Mouse (Mus musculus): Measurements from ENCODE around the gene Gpam. TPM values are rescaled to one million over a fixed set of nuclear protein-coding genes. Genes with fewer than 3 reads are reported as not detected.

The Gpam gene
- polyA plus RNA-seq (2015; fragmentation: Nextera tagmentation; extraction: Ambion mirVana): 5.6 and 6.9 TPM in 2 replicates

DNA sequence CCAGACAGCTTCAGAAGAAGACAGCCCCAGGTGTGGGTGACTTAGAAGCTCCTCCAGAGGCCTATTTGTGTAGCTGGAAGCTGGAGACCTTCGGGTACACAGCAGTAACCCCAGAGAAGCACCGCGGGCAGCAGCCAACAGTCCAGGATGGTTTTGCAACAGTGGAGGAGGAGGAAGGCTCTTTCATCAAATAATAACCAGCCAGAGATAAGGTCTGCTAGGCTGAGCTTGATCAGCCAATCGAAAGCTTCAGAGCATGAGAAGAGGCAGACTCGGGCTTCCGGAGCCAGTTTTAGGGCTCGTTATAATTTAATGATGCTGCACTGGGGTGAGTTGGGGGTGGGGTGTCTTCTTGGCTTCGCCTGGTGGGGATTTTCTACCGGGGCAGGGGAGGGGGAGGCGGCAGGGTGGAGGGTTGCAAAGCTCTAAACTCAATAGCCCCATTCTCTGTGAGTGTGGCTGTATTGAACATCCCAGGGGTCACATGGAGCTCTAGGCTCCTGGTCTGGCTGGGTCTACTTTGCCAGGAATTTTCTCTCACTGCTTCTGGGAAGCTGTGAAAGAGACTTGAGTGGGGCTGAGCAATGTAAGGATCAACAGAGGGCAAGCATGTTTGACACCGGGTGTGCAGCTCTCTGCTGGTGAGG lies at the start of gene Gpam:
Gene Gpam, minus strand, starts transcription at position 167 of the 647 bp plus-strand sequence.

Other genes with a start within 250 kb of the Gpam start
- not detected in 2 replicates for gene Tectb, start 53.5 kb upstream of the Gpam start, polyA plus RNA-seq (2015; fragmentation: Nextera tagmentation; extraction: Ambion mirVana)
- gene Gucy2g, start 114.0 kb upstream of the Gpam start, polyA plus RNA-seq (2015; fragmentation: Nextera tagmentation; extraction: Ambion mirVana): 0.10 and 0.11 TPM in 2 replicates
- gene Acsl5, start 124.7 kb upstream of the Gpam start, polyA plus RNA-seq (2015; fragmentation: Nextera tagmentation; extraction: Ambion mirVana): 161 and 166 TPM in 2 replicates
- gene Zdhhc6, start 188.8 kb upstream of the Gpam start, polyA plus RNA-seq (2015; fragmentation: Nextera tagmentation; extraction: Ambion mirVana): 61.5 and 62.2 TPM in 2 replicates
- gene Vti1a, start 189.1 kb upstream of the Gpam start, polyA plus RNA-seq (2015; fragmentation: Nextera tagmentation; extraction: Ambion mirVana): 20.6 and 22.7 TPM in 2 replicates

Data from spleen, postnatal 0 days (tissue).